Mouse (Mus musculus) heart, postnatal 36 days (tissue): ENCODE data around the gene Stum. TPM values are rescaled to one million over a fixed set of nuclear protein-coding genes. Genes with fewer than 3 reads are reported as not detected.
"Not testable (repeated sequence)": the region's sequence is repeated elsewhere in the genome, so short reads cannot be mapped to it uniquely, and the experiment has no call there.

ENCODE experiments used
- DNase-seq, 2 experiments: peaks; one replicate each; pipeline ENCODE4 v3.0.0; 2021 to 2022
- intact Hi-C: fragments of 180-260 bp; cut with DNase I; formaldehyde crosslinking; loops from one replicate; pipeline ENCODE4 v1.15.1; 2025
- total RNA-seq, 2 experiments: library from RNA; stranded (reverse); gene quantifications; 2 replicates each; pipeline ENCODE4 v1.2.3; 2021

Gene Stum
- 1 to 10 TPM; 1.3 to 1.8 TPM for total RNA-seq

GRCm38 (mm10) chr1:180483399-180484291, at the start of gene Stum:
TSS of gene Stum (minus strand) at chr1:180483504.
- intact Hi-C loops: loop anchor here (1.0 to 5.0 kb wide), 4 partner anchors 49 to 306 kb away; no protein-coding TSS in a partner anchor
- peak; percentile 80 to 81 for DNase-seq

DNA sequence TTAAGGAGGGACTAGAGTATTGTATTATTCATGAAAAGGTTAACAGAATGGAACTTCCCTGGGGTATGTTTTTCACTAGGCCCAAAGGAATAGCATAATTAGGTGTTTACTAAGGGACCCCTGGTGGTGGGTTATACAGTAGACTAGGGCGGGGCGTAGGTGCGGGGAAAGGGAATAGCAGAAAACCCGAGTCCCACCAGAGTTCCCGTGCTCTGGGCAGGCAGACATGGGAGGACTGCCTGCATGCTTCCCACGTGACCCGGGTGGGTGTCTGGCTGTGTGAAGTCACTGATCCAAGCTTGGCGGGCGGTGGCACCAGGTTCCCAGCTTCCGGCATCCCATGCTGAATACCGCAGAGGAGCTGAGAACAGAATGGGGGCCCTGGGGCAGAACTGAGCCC, 49.4 kb upstream of the Stum start:
- intact Hi-C loops: no loop called here

GRCm38 (mm10) chr1:180530457-180531263, 47.4 kb upstream of the Stum start:
- DNase-seq: no peak
- intact Hi-C loops: no loop called here

More for the DNA sequence above, 49.4 kb upstream of the Stum start:
- no peak for DNase-seq

GRCm38 (mm10) chr1:180529847-180530246, 46.5 kb upstream of the Stum start:
- intact Hi-C loops: no loop called here
- no peak for DNase-seq

DNA sequence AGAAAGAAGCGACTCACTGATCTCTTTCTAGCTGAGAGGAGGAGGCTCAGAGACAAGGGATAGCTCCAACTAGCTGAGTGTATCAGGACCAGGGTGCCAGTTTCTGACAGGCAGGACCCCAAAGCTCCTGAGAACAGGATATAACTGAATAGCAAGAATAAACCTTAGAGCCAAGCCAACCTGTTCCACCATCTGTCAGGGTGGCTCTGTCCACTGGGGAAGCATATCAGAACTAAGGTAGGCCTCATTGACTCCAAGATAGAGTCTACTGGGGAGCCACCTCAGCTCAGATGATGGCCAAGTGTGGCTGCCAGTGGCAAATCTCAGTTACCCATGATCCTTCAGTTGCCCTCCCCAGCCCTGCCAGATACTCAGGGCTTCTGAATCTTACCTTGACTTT, 42.0 kb upstream of the Stum start:
- DNase-seq: no peak
- intact Hi-C loops: no loop called here

DNA sequence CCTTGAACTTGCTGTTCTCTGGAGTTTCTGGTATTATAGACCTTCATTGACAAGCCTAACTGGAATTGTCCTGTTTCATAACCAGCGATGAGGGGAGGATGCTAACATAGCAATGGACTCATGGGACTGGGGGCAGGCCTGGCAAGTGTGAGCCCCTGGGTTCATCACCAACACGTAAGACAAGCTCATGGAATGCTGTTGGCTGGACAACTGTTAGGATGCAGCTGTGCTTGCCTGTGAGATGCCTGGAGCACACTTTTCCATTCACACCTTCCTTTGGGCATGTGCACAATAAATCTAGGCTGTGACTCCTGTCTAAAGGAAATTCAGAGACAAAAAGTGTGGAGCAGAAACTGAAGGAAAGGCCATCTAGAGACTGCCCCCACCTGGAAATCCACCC, 40.0 kb upstream of the Stum start:
- intact Hi-C loops: no loop called here
- DNase-seq: no peak

- DNase-seq: no peak
- intact Hi-C loops: no loop called here
These were observed 36.9 kb upstream of the Stum start for GRCm38 (mm10) chr1:180520190-180520589.

- DNase-seq: no peak
- intact Hi-C loops: no loop called here
These were observed 36.2 kb upstream of the Stum start for GRCm38 (mm10) chr1:180519520-180519919.

- DNase-seq, intact Hi-C loops: not testable (repeated sequence)
These were observed 35.6 kb upstream of the Stum start for GRCm38 (mm10) chr1:180518899-180519298.

DNA sequence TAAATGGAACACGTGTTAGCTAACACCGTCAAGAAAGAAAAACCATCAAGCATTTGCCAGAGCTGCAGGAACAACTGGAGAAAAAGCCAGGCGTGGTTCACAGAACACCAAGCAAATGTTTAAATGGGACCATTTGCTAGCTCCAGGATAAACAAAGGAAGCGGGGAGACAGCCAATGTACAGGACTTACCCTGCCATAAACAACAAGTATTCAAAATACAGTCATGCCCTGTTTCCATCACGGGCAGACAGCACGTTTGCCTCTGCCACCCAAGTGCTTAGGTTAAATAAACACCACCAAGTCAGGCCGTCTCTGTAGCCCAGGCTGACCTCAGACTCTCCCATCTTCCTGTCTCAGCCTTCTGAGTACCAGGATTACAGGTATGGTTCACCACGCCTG, 35.1 kb upstream of the Stum start:
- DNase-seq: no peak
- intact Hi-C loops: no loop called here

DNA sequence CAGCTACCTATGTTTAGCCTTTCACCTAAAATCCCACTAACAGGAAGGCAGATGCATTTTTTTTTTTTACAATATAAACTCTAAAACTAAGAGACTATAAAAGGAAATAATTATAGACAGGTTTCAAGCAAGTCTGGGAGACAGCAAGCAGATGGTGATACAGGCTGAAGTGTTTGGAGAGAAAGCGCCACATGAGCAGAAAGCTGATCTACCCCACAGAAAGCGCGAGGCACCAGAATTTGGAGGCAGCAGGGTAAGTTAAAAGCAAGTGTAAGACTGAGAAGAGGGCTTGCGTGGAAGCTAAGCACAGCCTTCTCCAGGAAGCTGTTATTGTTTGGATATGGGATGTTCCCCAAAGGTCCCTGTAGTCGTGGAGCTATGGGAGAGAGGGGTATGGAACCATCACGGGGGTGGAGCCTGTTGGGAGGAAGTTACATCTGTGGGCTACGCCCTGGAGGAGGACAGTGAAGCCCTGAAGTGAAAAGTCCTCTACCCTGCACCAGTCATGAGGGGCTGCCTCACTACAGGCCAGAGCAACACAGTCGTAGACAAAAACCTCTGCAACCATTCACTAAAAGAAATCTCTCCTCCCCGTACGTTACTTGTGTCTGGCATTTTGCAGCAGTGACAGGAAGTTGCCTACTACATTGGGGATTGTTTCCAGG, 34.2 kb upstream of the Stum start:
- intact Hi-C loops: no loop called here
- no peak for DNase-seq

DNA sequence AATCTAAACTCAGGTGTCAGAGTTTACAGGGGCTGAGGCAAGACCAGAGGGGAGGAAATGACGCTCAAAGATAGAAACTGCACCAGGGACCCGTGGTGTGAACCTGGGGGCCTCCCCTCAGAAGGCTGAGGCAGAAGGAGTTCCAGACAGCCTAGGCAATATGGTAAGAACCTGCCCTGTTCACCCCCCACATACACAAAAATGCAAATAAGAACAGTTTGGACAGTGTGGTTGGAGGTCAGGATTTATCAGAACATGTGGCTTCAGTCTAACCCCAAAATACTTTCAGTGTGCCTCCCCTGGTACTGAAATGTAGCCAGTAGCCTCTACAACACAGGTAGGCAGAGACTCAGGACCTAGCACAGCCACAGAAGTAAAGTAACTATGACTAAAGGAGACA, 30.8 kb upstream of the Stum start:
- DNase-seq: no peak
- intact Hi-C loops: no loop called here

- intact Hi-C loops: no loop called here
These were observed 27.6 kb upstream of the Stum start for GRCm38 (mm10) chr1:180510879-180511278.

GRCm38 (mm10) chr1:180510442-180510841, 27.1 kb upstream of the Stum start:
- DNase-seq: no peak
- intact Hi-C loops: no loop called here

More at GRCm38 (mm10) chr1:180510879-180511278, 27.6 kb upstream of the Stum start:
- no peak for DNase-seq

GRCm38 (mm10) chr1:180508662-180509061, 25.4 kb upstream of the Stum start:
- intact Hi-C loops: no loop called here
- DNase-seq: no peak

- intact Hi-C loops: no loop called here
- no peak for DNase-seq
These were observed 24.0 kb upstream of the Stum start for GRCm38 (mm10) chr1:180507291-180507791.

GRCm38 (mm10) chr1:180506341-180506740, 23.0 kb upstream of the Stum start:
- no peak for DNase-seq
- intact Hi-C loops: no loop called here

GRCm38 (mm10) chr1:180504899-180505298, 21.6 kb upstream of the Stum start:
- DNase-seq: no peak
- intact Hi-C loops: no loop called here

- intact Hi-C loops: no loop called here
- no peak for DNase-seq
These were observed 20.2 kb upstream of the Stum start for GRCm38 (mm10) chr1:180503484-180503883.

GRCm38 (mm10) chr1:180502566-180502965, 19.3 kb upstream of the Stum start:
- DNase-seq: no peak
- intact Hi-C loops: no loop called here

DNA sequence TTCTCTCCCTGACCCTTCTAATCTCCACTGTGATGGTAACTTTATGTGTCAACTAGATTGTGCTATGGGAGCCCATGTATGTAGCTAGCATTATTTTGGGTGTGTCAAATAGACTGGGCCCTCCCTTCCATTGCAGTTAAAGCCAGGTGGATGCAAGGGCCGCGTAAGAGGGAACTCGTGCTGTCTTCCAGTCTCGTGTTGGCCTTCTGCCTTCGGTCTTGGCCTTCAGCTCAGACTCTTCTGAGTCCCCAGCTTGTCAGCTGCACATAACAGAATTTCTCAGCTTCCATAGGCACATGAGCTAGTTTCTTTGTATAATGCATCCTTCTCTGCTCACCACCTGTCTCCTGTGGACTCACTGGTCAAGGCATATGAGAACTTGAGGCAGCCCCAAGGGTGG, 17.3 kb upstream of the Stum start:
- no peak for DNase-seq
- intact Hi-C loops: no loop called here
